Mouse (Mus musculus) lung, embryonic 14.5 days (tissue): ENCODE data around the gene Tmem136. TPM values are rescaled to one million over a fixed set of nuclear protein-coding genes. Genes with fewer than 3 reads are reported as not detected.
A peak's percentile ranks its signal among the peaks of the same experiment; 100 is the strongest.

Source experiments
- ATAC-seq: fragments of 200-750 bp; cut with Nextera tagmentation; 2 replicates; pipeline ENCODE4 v1.8.0; 2017; ENCODE audit warnings: mild to moderate bottlenecking, moderate TSS enrichment, moderate library complexity; ENCODE audit not compliant: insufficient read depth
- DNase-seq: peaks from one replicate; pipeline ENCODE4 v3.0.0-alpha.2; 2015
- H3K27ac ChIP-seq: fragments of 300-500 bp; sonication (generic); 2 replicates; pipeline ENCODE4 v1.5.1; 2014; ENCODE audit warnings: low read depth, mild to moderate bottlenecking, moderate library complexity
- H3K27me3 ChIP-seq: fragments of 300-500 bp; sonication (generic); 2 replicates; pipeline ENCODE4 v1.6.1; 2014; ENCODE audit warnings: low read length, control low read depth; ENCODE audit not compliant: insufficient read depth
- H3K36me3 ChIP-seq: fragments of 300-500 bp; sonication (generic); 2 replicates; pipeline ENCODE4 v1.6.1; 2014; ENCODE audit warnings: control low read depth; ENCODE audit not compliant: insufficient read depth
- H3K4me1 ChIP-seq: fragments of 300-500 bp; sonication (generic); 2 replicates; pipeline ENCODE4 v1.6.1; 2014; ENCODE audit warnings: antibody characterized with exemption, control low read depth; ENCODE audit not compliant: insufficient read depth
- H3K4me2 ChIP-seq: fragments of 300-500 bp; sonication (generic); 2 replicates; pipeline ENCODE4 v1.6.1; 2014; ENCODE audit warnings: mild to moderate bottlenecking
- H3K4me3 ChIP-seq: fragments of 300-500 bp; sonication (generic); 2 replicates; pipeline ENCODE4 v1.5.1; 2014; ENCODE audit warnings: low read depth, low read length
- H3K9ac ChIP-seq: fragments of 300-500 bp; sonication (generic); 2 replicates; pipeline ENCODE4 v1.6.1; 2014
- H3K9me3 ChIP-seq: fragments of 300-500 bp; sonication (generic); 2 replicates; pipeline ENCODE4 v1.6.1; 2016; ENCODE audit warnings: low read depth, low read length, control low read depth
- CTCF ChIP-seq: IDR thresholded peaks from 2 replicates; pipeline ENCODE4 v1.5.1; 2016; ENCODE audit warnings: antibody characterized with exemption, low read depth
- WGBS: fragments of 180-500 bp; shearing (Covaris S2); extraction: QIAGEN DNeasy Blood & Tissue Kit; methylation state at CpG from one replicate; pipeline ENCODE4 v1.1.7; 2014; 5-methylcytosine and 5-hydroxymethylcytosine counted together
- polyA plus RNA-seq: library from polyadenylated mRNA; unstranded; fragments of >200 nt; fragmentation: Nextera tagmentation; extraction: Ambion mirVana; gene quantifications from 2 replicates; pipeline ENCODE4 v1.2.1, GENCODE M21; 2014

Gene Tmem136
- polyA plus RNA-seq, 1 experiment from 2014 or later = 5.3 TPM

- H3K27ac ChIP-seq = peak overlapping the region; percentile 96
- under 1% methylated on average over 40 of the region's 40 CpGs for WGBS
- DNase-seq = peak; percentile 57
- H3K36me3 ChIP-seq = no peaks in the 10 kb centered on the region
- no peaks in the 10 kb centered on the region for H3K9me3 ChIP-seq
- peak overlapping the region; percentile 77 for H3K4me2 ChIP-seq
- H3K27me3 ChIP-seq = no peaks in the 10 kb centered on the region
- peak overlapping the region; percentile 92 for H3K9ac ChIP-seq
- peak overlapping the region; percentile 96 for H3K4me3 ChIP-seq
- ATAC-seq = no peak
- no peak for TF ChIP-seq CTCF
- peaks cover 10% of the 10 kb centered on the region for H3K4me1 ChIP-seq
Observed at GRCm38 (mm10) chr9:43104873-43105663, 11.3 kb downstream of the Tmem136 start.

- peak overlapping the region; percentile 96 for H3K4me3 ChIP-seq
- WGBS = 1% methylated on average over 4 of the region's 4 CpGs
- H3K4me1 ChIP-seq = peaks cover 10% of the 10 kb centered on the region
- no peak for TF ChIP-seq CTCF
- H3K36me3 ChIP-seq = no peaks in the 10 kb centered on the region
- ATAC-seq = no peak
- H3K4me2 ChIP-seq = peak overlapping the region; percentile 77
- H3K27ac ChIP-seq = peak overlapping the region; percentile 96; the same call in 1 of the 2 replicates
- H3K27me3 ChIP-seq = no peaks in the 10 kb centered on the region
- H3K9me3 ChIP-seq = no peaks in the 10 kb centered on the region
- no peak for DNase-seq
- peak overlapping the region; percentile 92 for H3K9ac ChIP-seq
Observed at GRCm38 (mm10) chr9:43104526-43104872, 11.9 kb downstream of the Tmem136 start.

GRCm38 (mm10) chr9:43103675-43104299 is 12.6 kb downstream of the Tmem136 start:
- H3K4me2 ChIP-seq = peak overlapping the region; percentile 77
- H3K27me3 ChIP-seq = no peaks in the 10 kb centered on the region
- TF ChIP-seq CTCF = no peak
- H3K4me1 ChIP-seq = peaks cover 10% of the 10 kb centered on the region
- no peak overlapping the region for H3K27ac ChIP-seq
- no peaks in the 10 kb centered on the region for H3K36me3 ChIP-seq
- DNase-seq = peak; percentile 48
- H3K4me3 ChIP-seq = peak overlapping the region; percentile 96
- ATAC-seq = no peak
- peak overlapping the region; percentile 92 for H3K9ac ChIP-seq
- WGBS = 12% methylated on average over 4 of the region's 4 CpGs
- no peaks in the 10 kb centered on the region for H3K9me3 ChIP-seq

- no peak for ATAC-seq
- Histone ChIP-seq H3K9me3 (no peaks in the 10 kb centered on the region), H3K4me3 (peak overlapping the region; percentile 96), H3K4me2 (peak overlapping the region; percentile 77), H3K27me3 (no peaks in the 10 kb centered on the region), H3K4me1 (peaks cover 10% of the 10 kb centered on the region), H3K36me3 (no peaks in the 10 kb centered on the region), H3K9ac (peak overlapping the region; percentile 52), H3K27ac (no peak overlapping the region)
- WGBS = 66% methylated on average over 2 of the region's 2 CpGs
- TF ChIP-seq CTCF = no peak
- no peak for DNase-seq
Observed at GRCm38 (mm10) chr9:43102931-43103330, 13.4 kb downstream of the Tmem136 start.

GRCm38 (mm10) chr9:43101936-43102595 is 14.3 kb downstream of the Tmem136 start:
- 43% methylated on average over 8 of the region's 8 CpGs for WGBS
- no peaks in the 10 kb centered on the region for H3K27me3 ChIP-seq
- TF ChIP-seq CTCF = no peak
- peak overlapping the region; percentile 77 for H3K4me2 ChIP-seq
- peak overlapping the region; percentile 22 for H3K27ac ChIP-seq
- DNase-seq (no peak), ATAC-seq (no peak)
- H3K36me3 ChIP-seq = no peaks in the 10 kb centered on the region
- H3K9ac ChIP-seq = 0 out of 2 replicates have a peak overlapping the region, but pooled peaks have one; percentile 24
- no peaks in the 10 kb centered on the region for H3K9me3 ChIP-seq
- H3K4me1 ChIP-seq = peaks cover 10% of the 10 kb centered on the region
- peak overlapping the region; percentile 96 for H3K4me3 ChIP-seq

- WGBS = 48% methylated on average over 4 of the region's 4 CpGs
- Histone ChIP-seq H3K4me1 (peaks cover 10% of the 10 kb centered on the region), H3K4me3 (no peak overlapping the region), H3K36me3 (no peaks in the 10 kb centered on the region), H3K4me2 (no peak overlapping the region), H3K9ac (no peak overlapping the region), H3K27ac (no peak overlapping the region), H3K27me3 (no peaks in the 10 kb centered on the region), H3K9me3 (no peaks in the 10 kb centered on the region)
- no peak for ATAC-seq
- TF ChIP-seq CTCF = no peak
- DNase-seq = peak; percentile 24
Observed at GRCm38 (mm10) chr9:43098922-43099321, 17.4 kb downstream of the Tmem136 start.
